Comparison of ENCODE assay signal across 24 mouse cellular contexts in genomic region chr15:25854270-25854904, GRCm38 (mm10). TPM values are rescaled to one million over a fixed set of nuclear protein-coding genes. Genes with fewer than 3 reads are reported as not detected.
A peak's percentile ranks its signal among the peaks of the same experiment; 100 is the strongest.
DNase-seq lines count a peak whose midpoint lies in the region; ATAC-seq and TF ChIP-seq lines count a peak whose summit lies in the region.
"Had no signal": no experiment of that assay in that cellular context is flagged by ENCODE, and none has a peak within 500 bp of the region (broad histone marks: within the 10 kb centered on the region; RNA-seq: fewer than 3 reads in every experiment).

No protein-coding gene starts in this region.

- peak; percentile 25; the same call in 1 of the 2 replicates for ATAC-seq in forebrain, postnatal 0 days
- ATAC-seq in forebrain, embryonic 12.5 days (ENCODE audit: low FRiP score) = no peak
- ATAC-seq in embryonic facial prominence, embryonic 14.5 days (ENCODE audit: low read depth) = peak; percentile 48; the same call in 1 of the 2 replicates
- no peak for ATAC-seq in granulocyte monocyte progenitor cell, adult 5-6 weeks (replicated peaks; ENCODE audit: poor library complexity, severe bottlenecking)
- ATAC-seq: forebrain, embryonic 13.5 days; inflammation-experienced regulatory T-cells, adult 6 months had no signal

- no peaks in the 10 kb centered on the region for H3K27me3 ChIP-seq in forebrain, postnatal 0 days (ENCODE audit: insufficient read depth, low read length)
- H3K27me3 ChIP-seq in forebrain, embryonic 12.5 days = no peaks in the 10 kb centered on the region
- H3K27me3 ChIP-seq in embryonic facial prominence, embryonic 14.5 days (replicated peaks; ENCODE audit: control insufficient read depth, insufficient read depth, low read length) = no peaks in the 10 kb centered on the region
- H3K27me3 ChIP-seq: embryonic facial prominence, embryonic 15.5 days; forebrain, embryonic 13.5 days; neural tube, embryonic 13.5 days had no signal

- no peak overlapping the region for H3K27ac ChIP-seq in forebrain, postnatal 0 days (ENCODE audit: low read depth, low read length)
- no peak overlapping the region for H3K27ac ChIP-seq in forebrain, embryonic 12.5 days
- H3K27ac ChIP-seq in left cerebral cortex, adult 2 months = 0 out of 2 replicates have a peak overlapping the region, but pooled peaks have one; percentile 28
- H3K27ac ChIP-seq in embryonic facial prominence, embryonic 14.5 days (replicated peaks; ENCODE audit: low read depth, low read length) = no peak overlapping the region
- H3K27ac ChIP-seq: embryonic facial prominence, embryonic 15.5 days; forebrain, embryonic 13.5 days; limb, embryonic 10.5 days; macrophage; neural tube, embryonic 13.5 days had no signal

- TF ChIP-seq CTCF in forebrain, postnatal 0 days (IDR thresholded peaks at IDR 0.05; ENCODE audit: low read depth) = no peak
- TF ChIP-seq CTCF in left cerebral cortex, adult 2 months (IDR thresholded peaks at IDR 0.05) = no peak

- no peak for DNase-seq in forebrain, postnatal 0 days
- DNase-seq in left cerebral cortex, adult 2 months (ENCODE audit: extremely low spot score in 1 of 2, low spot score in 2 of 2) = no peak
- DNase-seq in left cerebral cortex, adult 8-10 months (ENCODE audit: low spot score in 2 of 2) = no peak
- DNase-seq in NIH3T3 (ENCODE audit: low read depth) = peak; percentile 25
- DNase-seq in embryonic facial prominence, embryonic 14.5 days (ENCODE audit: low spot score) = no peak
- DNase-seq in heart, postnatal 10 days = no peak
- DNase-seq: adrenal gland, adult 8-10 months; cerebellum, adult 11-12 months; cerebellum, postnatal 25 days; heart, adult 18-20 months; kidney, adult 8-10 months; kidney, postnatal 4 days; lung, adult 2 months; right cerebral cortex, postnatal 4 days; thymus, postnatal 25 days had no signal

- 58% methylated on average over 18 of the region's 18 CpGs for WGBS in forebrain, postnatal 0 days
- WGBS in forebrain, embryonic 12.5 days = 67% methylated on average over 18 of the region's 18 CpGs
- 33% methylated on average over 18 of the region's 18 CpGs for WGBS in embryonic facial prominence, embryonic 14.5 days

- no peak overlapping the region for H3K4me2 ChIP-seq in forebrain, postnatal 0 days (ENCODE audit: low read depth)
- H3K4me2 ChIP-seq in forebrain, embryonic 12.5 days = no peak overlapping the region
- peak overlapping the region; percentile 41 for H3K4me2 ChIP-seq in embryonic facial prominence, embryonic 14.5 days (ENCODE audit: low read depth, low read length)
- H3K4me2 ChIP-seq: embryonic facial prominence, embryonic 15.5 days; forebrain, embryonic 13.5 days; liver, embryonic 11.5 days; neural tube, embryonic 13.5 days had no signal

- H3K4me3 ChIP-seq in forebrain, postnatal 0 days (ENCODE audit: low read depth, low read length) = no peak overlapping the region
- no peak overlapping the region for H3K4me3 ChIP-seq in forebrain, embryonic 12.5 days (replicated peaks)
- no peak overlapping the region for H3K4me3 ChIP-seq in left cerebral cortex, adult 2 months
- no peak overlapping the region for H3K4me3 ChIP-seq in embryonic facial prominence, embryonic 14.5 days (ENCODE audit: low read depth, low read length)
- H3K4me3 ChIP-seq: embryonic facial prominence, embryonic 15.5 days; forebrain, embryonic 13.5 days; limb, embryonic 10.5 days; neural tube, embryonic 13.5 days had no signal

- H3K36me3 ChIP-seq in forebrain, postnatal 0 days (ENCODE audit: insufficient read depth) = no peaks in the 10 kb centered on the region
- H3K36me3 ChIP-seq in forebrain, embryonic 12.5 days (replicated peaks) = no peaks in the 10 kb centered on the region
- H3K36me3 ChIP-seq in embryonic facial prominence, embryonic 14.5 days (ENCODE audit: control insufficient read depth, insufficient read depth, low read length) = no peaks in the 10 kb centered on the region
- H3K36me3 ChIP-seq: embryonic facial prominence, embryonic 15.5 days; limb, embryonic 10.5 days; neural tube, embryonic 13.5 days had no signal

- intact Hi-C loops in left cerebral cortex, adult 2 months (cut with DNase I) = loop anchor here (2.0 kb wide), 1 partner anchor 28 kb away; no protein-coding TSS in a partner anchor
- intact Hi-C loops in heart, postnatal 10 days (cut with DNase I) = no loop called here

- H3K4me1 ChIP-seq in forebrain, postnatal 0 days (ENCODE audit: insufficient read depth) = no peaks in the 10 kb centered on the region
- H3K4me1 ChIP-seq in forebrain, embryonic 12.5 days = no peaks in the 10 kb centered on the region
- 0 out of 2 replicates have a peak, but pooled peaks cover 4% of the 10 kb centered on the region for H3K4me1 ChIP-seq in embryonic facial prominence, embryonic 14.5 days (ENCODE audit: control insufficient read depth, insufficient read depth, low read length)
- H3K4me1 ChIP-seq: forebrain, embryonic 13.5 days; neural tube, embryonic 13.5 days had no signal

- H3K9ac ChIP-seq in forebrain, postnatal 0 days = no peak overlapping the region
- H3K9ac ChIP-seq in forebrain, embryonic 12.5 days = no peak overlapping the region
- H3K9ac ChIP-seq in embryonic facial prominence, embryonic 14.5 days (ENCODE audit: low read depth, low read length) = peak overlapping the region; percentile 19; the same call in 1 of the 2 replicates
- H3K9ac ChIP-seq: embryonic facial prominence, embryonic 15.5 days; forebrain, embryonic 13.5 days; neural tube, embryonic 13.5 days had no signal

- H3K9me3 ChIP-seq in forebrain, postnatal 0 days (ENCODE audit: low read length) = no peaks in the 10 kb centered on the region
- H3K9me3 ChIP-seq in forebrain, embryonic 12.5 days = no peaks in the 10 kb centered on the region
- H3K9me3 ChIP-seq in embryonic facial prominence, embryonic 14.5 days (ENCODE audit: control insufficient read depth, low read length) = no peaks in the 10 kb centered on the region
- H3K9me3 ChIP-seq: embryonic facial prominence, embryonic 15.5 days; forebrain, embryonic 13.5 days; limb, embryonic 10.5 days; neural tube, embryonic 13.5 days had no signal

RNA-seq across cellular contexts. Expression of gene Retreg1, which starts 11.4 kb away (rescaled TPM):
- 38.1 and 38.2 TPM in 2 replicates for total RNA-seq in forebrain, postnatal 0 days (2014; rRNA removed)
- polyA plus RNA-seq in forebrain, postnatal 0 days (2015; fragmentation: Nextera tagmentation; extraction: Ambion mirVana) = 13.1 and 19.1 TPM in 2 replicates
- polyA plus RNA-seq in forebrain, embryonic 12.5 days (2016; fragmentation: Nextera tagmentation; extraction: Ambion mirVana) = 2.8 and 3.7 TPM in 2 replicates
- total RNA-seq in left cerebral cortex, adult 2 months (2021) = 10 to 100 TPM; 32.8 to 32.9 TPM
- total RNA-seq in left cerebral cortex, adult 8-10 months (2022) = 10 to 100 TPM; 37.9 to 40.2 (median 39.0) TPM
- 9.8 and 16.5 TPM in 2 replicates for polyA plus RNA-seq in embryonic facial prominence, embryonic 14.5 days (2014; fragmentation: Nextera tagmentation; extraction: Ambion mirVana)
- 15.5 and 23.1 TPM in 2 replicates for total RNA-seq in granulocyte monocyte progenitor cell, adult 5-6 weeks (2014; fragmentation: Nextera tagmentation)
- total RNA-seq in granulocyte monocyte progenitor cell, adult 5-6 weeks (2017) = 30.4 and 37.6 TPM in 2 replicates
- total RNA-seq in heart, postnatal 10 days (2021) = 100 to 1,000 TPM; 151 to 159 TPM

Comparison
In these comparisons a context has a peak if more than half of its experiments do, and no peak if none do; other contexts are left out.
1. ATAC-seq: peak in forebrain, postnatal 0 days (single experiment) and embryonic facial prominence, embryonic 14.5 days (single experiment); none in forebrain, embryonic 12.5 days (single experiment) and granulocyte monocyte progenitor cell, adult 5-6 weeks (single experiment).